Mouse (Mus musculus): Measurements from ENCODE around the gene Kat6b. TPM values are rescaled to one million over a fixed set of nuclear protein-coding genes. Genes with fewer than 3 reads are reported as not detected.

The Kat6b gene
- polyA plus RNA-seq, 1 experiment from 2014 or later = 33.7 TPM

GRCm38 (mm10) chr14:21554046-21554445, 72.8 kb downstream of the Kat6b start:
- Histone ChIP-seq H3K9ac (replicated peaks; ENCODE audit: low read depth, low read length) (no peak overlapping the region), H3K27ac (ENCODE audit: low read depth, low read length) (no peak overlapping the region), H3K4me3 (ENCODE audit: low read depth, low read length) (no peak overlapping the region), H3K4me1 (ENCODE audit: control insufficient read depth, insufficient read depth, low read length) (peaks cover 12% of the 10 kb centered on the region; the same call in 1 of the 2 replicates), H3K27me3 (ENCODE audit: control insufficient read depth, insufficient read depth, low read length) (no peaks in the 10 kb centered on the region), H3K4me2 (ENCODE audit: low read depth, low read length) (no peak overlapping the region), H3K36me3 (ENCODE audit: control insufficient read depth, insufficient read depth, low read length) (no peaks in the 10 kb centered on the region), H3K9me3 (ENCODE audit: control insufficient read depth, low read length) (no peaks in the 10 kb centered on the region)
- ATAC-seq (ENCODE audit: low read depth) = no peak
- 79% methylated on average over 8 of the region's 8 CpGs for WGBS

DNA sequence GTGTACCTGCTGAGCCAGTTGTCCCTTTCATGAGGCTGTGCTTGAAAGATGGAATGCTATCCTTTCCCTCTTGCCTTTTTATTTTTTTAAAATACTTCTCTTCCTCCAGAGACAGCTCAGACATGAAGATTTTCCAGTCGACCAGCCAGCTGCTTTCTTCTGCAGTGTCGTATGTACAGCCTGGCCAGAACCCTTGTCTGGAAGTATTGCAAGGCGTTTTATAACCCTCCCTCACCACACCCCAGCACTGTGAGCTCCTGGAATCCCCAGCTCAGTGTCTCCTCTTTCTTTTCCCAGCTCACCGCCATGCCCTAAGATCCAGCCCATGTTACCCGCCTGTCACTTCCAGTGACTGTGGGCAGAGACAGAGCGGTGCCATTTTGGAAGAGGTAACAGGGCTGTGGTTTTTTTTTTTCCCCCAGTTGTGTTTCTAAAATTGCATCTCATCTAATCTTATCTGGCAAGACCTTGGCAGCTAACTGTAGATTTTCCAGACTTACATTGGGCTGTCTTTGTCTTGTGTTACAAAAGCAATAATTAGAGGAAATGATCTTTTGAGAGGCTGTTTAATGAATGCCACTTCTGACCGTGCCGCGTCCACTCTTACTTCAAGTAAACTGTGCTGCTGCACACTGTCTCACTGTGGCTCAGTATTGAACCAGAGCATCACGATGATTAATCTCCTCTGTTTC, 77.4 kb downstream of the Kat6b start:
- H3K27me3 ChIP-seq (ENCODE audit: control insufficient read depth, insufficient read depth, low read length) = no peaks in the 10 kb centered on the region
- H3K27ac ChIP-seq (ENCODE audit: low read depth, low read length) = no peak overlapping the region
- H3K4me3 ChIP-seq (ENCODE audit: low read depth, low read length) = no peak overlapping the region
- no peak overlapping the region for H3K4me2 ChIP-seq (ENCODE audit: low read depth, low read length)
- H3K9me3 ChIP-seq (ENCODE audit: control insufficient read depth, low read length) = no peaks in the 10 kb centered on the region
- ATAC-seq (ENCODE audit: low read depth) = no peak
- H3K4me1 ChIP-seq (ENCODE audit: control insufficient read depth, insufficient read depth, low read length) = peaks cover 9% of the 10 kb centered on the region; the same call in 1 of the 2 replicates
- no peak overlapping the region for H3K9ac ChIP-seq (replicated peaks; ENCODE audit: low read depth, low read length)
- no peaks in the 10 kb centered on the region for H3K36me3 ChIP-seq (ENCODE audit: control insufficient read depth, insufficient read depth, low read length)
- WGBS = 44% methylated on average over 10 of the region's 10 CpGs

DNA sequence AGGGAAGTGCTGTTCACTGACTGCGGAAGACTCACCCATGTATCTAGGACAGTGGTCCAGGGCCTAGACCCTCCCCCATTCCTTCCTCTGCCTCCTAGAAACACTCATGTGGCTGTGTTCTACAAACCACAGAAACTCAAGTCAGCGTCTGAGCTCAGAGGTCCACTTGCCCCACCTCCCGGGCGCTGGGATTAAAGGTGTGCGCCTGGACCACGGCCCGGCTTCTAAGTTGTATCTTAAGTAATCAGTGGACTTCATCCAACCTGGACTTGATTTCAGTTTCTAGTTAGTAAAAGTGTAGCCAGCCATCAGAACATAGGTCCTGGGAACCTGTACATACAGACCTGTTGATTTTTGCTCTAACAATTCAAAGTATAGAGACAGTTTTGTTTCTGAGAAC, 78.2 kb downstream of the Kat6b start:
- Histone ChIP-seq H3K4me2 (ENCODE audit: low read depth, low read length) (no peak overlapping the region), H3K4me1 (ENCODE audit: control insufficient read depth, insufficient read depth, low read length) (peaks cover 9% of the 10 kb centered on the region; the same call in 1 of the 2 replicates), H3K4me3 (ENCODE audit: low read depth, low read length) (no peak overlapping the region), H3K9me3 (ENCODE audit: control insufficient read depth, low read length) (no peaks in the 10 kb centered on the region), H3K9ac (replicated peaks; ENCODE audit: low read depth, low read length) (no peak overlapping the region), H3K27me3 (ENCODE audit: control insufficient read depth, insufficient read depth, low read length) (no peaks in the 10 kb centered on the region), H3K27ac (ENCODE audit: low read depth, low read length) (no peak overlapping the region), H3K36me3 (ENCODE audit: control insufficient read depth, insufficient read depth, low read length) (no peaks in the 10 kb centered on the region)
- no peak for ATAC-seq (ENCODE audit: low read depth)
- WGBS = 89% methylated on average over 7 of the region's 7 CpGs

GRCm38 (mm10) chr14:21560481-21561209, 79.4 kb downstream of the Kat6b start:
- peaks cover 9% of the 10 kb centered on the region; the same call in 1 of the 2 replicates for H3K4me1 ChIP-seq (ENCODE audit: control insufficient read depth, insufficient read depth, low read length)
- no peak overlapping the region for H3K9ac ChIP-seq (replicated peaks; ENCODE audit: low read depth, low read length)
- H3K36me3 ChIP-seq (ENCODE audit: control insufficient read depth, insufficient read depth, low read length) = no peaks in the 10 kb centered on the region
- WGBS = 90% methylated on average over 11 of the region's 11 CpGs
- no peak overlapping the region for H3K27ac ChIP-seq (ENCODE audit: low read depth, low read length)
- no peaks in the 10 kb centered on the region for H3K27me3 ChIP-seq (ENCODE audit: control insufficient read depth, insufficient read depth, low read length)
- no peak overlapping the region for H3K4me3 ChIP-seq (ENCODE audit: low read depth, low read length)
- no peaks in the 10 kb centered on the region for H3K9me3 ChIP-seq (ENCODE audit: control insufficient read depth, low read length)
- H3K4me2 ChIP-seq (ENCODE audit: low read depth, low read length) = no peak overlapping the region
- ATAC-seq (ENCODE audit: low read depth) = no peak

DNA sequence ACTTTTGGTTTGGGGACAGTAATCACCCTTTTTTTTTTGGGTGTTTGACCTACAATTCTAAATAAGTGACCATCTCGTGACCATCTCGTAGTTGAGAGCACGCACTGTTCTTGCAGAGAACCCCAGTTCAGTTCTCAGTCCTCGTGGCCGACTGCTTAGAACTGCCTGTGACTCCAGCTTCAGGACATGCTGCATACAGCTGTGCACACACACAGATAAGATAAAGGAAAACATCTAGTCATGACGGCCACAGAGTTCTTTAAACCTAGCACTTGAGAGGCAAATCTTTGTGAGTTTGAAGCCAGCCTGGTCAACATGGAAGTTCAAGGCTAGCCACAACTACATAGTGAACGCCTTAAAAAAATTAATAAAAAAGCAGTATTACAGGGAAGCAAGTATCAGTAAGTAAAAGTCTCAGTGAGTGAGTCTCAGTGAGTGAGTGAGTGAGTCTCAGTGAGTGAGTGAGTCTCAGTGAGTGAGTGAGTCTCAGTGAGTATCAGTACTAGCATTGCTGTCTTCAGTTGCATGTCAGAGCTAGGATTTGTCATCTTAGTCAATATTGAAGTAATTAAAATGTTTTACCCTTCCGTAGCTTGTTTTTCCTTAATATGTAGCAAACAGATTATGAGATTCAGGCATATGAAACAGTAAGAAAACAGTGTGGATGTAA, 80.3 kb downstream of the Kat6b start:
- Histone ChIP-seq H3K9me3 (ENCODE audit: control insufficient read depth, low read length) (no peaks in the 10 kb centered on the region), H3K4me2 (ENCODE audit: low read depth, low read length) (no peak overlapping the region), H3K27ac (ENCODE audit: low read depth, low read length) (no peak overlapping the region), H3K36me3 (ENCODE audit: control insufficient read depth, insufficient read depth, low read length) (no peaks in the 10 kb centered on the region), H3K4me1 (ENCODE audit: control insufficient read depth, insufficient read depth, low read length) (peaks cover 7% of the 10 kb centered on the region; the same call in 1 of the 2 replicates), H3K27me3 (ENCODE audit: control insufficient read depth, insufficient read depth, low read length) (no peaks in the 10 kb centered on the region), H3K4me3 (ENCODE audit: low read depth, low read length) (no peak overlapping the region), H3K9ac (replicated peaks; ENCODE audit: low read depth, low read length) (no peak overlapping the region)
- no peak for ATAC-seq (ENCODE audit: low read depth)
- 93% methylated on average over 8 of the region's 8 CpGs for WGBS

DNA sequence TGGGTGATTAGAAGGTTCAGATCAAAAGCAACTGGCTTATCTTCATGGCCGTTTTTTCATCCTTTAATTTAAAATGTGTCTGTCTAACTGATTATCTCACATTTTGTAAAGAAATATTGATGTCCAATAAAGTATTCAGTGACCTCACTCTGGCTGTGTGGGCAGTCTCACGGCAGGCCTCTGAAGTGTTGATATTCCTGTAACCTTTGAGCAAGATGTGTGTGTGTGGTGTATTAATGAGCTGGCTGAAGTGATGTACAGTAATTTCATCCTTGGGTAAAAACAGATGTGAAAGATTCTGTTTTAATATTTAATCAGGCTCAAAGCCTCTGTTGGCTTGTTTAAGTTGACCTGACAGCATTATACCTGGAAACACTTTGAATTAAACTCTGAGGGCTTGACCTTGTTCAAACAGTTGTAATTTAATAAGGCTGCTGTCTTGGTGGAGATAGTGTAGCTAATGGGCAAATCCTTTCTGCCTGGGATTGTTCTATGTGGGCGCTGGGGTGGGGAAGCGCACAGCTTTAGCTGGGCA, 82.4 kb downstream of the Kat6b start:
- WGBS = 71% methylated on average over 4 of the region's 4 CpGs
- Histone ChIP-seq H3K9ac (replicated peaks; ENCODE audit: low read depth, low read length) (no peak overlapping the region), H3K4me1 (ENCODE audit: control insufficient read depth, insufficient read depth, low read length) (peaks cover 4% of the 10 kb centered on the region; the same call in 1 of the 2 replicates), H3K27me3 (ENCODE audit: control insufficient read depth, insufficient read depth, low read length) (no peaks in the 10 kb centered on the region), H3K9me3 (ENCODE audit: control insufficient read depth, low read length) (no peaks in the 10 kb centered on the region), H3K4me3 (ENCODE audit: low read depth, low read length) (no peak overlapping the region), H3K36me3 (ENCODE audit: control insufficient read depth, insufficient read depth, low read length) (no peaks in the 10 kb centered on the region), H3K4me2 (ENCODE audit: low read depth, low read length) (no peak overlapping the region), H3K27ac (ENCODE audit: low read depth, low read length) (no peak overlapping the region)
- ATAC-seq (ENCODE audit: low read depth) = no peak

DNA sequence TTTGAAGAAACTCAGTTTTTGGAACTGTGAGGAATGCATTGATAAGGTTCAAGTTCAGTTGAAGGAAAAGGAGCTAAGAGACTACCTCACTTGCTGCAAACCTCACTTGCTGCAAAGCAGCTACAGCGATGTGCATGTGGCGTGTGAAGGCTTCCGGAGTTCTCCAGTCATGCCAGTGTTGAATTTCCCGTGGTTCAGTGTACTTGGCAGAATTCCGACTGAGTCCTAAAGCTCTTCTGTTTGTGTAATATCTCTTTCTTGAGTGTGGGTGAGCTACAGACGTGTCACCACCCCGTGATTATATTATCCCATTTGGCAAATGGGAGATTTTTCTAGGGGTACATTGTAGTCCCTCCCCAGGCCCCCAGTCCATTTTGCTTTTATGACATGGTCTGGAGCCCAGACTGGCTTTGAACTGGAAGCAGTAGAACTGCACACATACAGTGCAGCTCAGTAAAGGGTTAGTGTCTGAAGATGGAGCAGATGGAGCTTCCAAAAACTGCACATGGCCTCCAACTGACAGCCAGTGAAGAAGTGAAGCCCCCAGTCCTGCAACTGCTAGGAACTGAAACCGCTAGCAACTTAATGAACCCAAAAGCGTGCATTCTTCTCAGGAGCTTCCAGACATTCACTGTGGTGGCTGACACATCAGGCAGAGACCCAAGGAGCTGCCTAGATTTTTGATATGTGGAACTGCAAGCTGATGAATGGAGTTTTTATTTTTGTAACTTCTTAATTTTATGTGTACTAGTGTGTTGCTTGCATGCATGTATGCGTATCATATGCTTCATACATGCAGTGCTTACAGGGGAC, 84.5 kb downstream of the Kat6b start:
- Histone ChIP-seq H3K9me3 (ENCODE audit: control insufficient read depth, low read length) (no peaks in the 10 kb centered on the region), H3K9ac (replicated peaks; ENCODE audit: low read depth, low read length) (no peak overlapping the region), H3K4me2 (ENCODE audit: low read depth, low read length) (no peak overlapping the region), H3K4me3 (ENCODE audit: low read depth, low read length) (no peak overlapping the region), H3K36me3 (ENCODE audit: control insufficient read depth, insufficient read depth, low read length) (no peaks in the 10 kb centered on the region), H3K27ac (ENCODE audit: low read depth, low read length) (no peak overlapping the region), H3K27me3 (ENCODE audit: control insufficient read depth, insufficient read depth, low read length) (no peaks in the 10 kb centered on the region), H3K4me1 (ENCODE audit: control insufficient read depth, insufficient read depth, low read length) (0 out of 2 replicates have a peak, but pooled peaks cover 3% of the 10 kb centered on the region)
- no peak for ATAC-seq (ENCODE audit: low read depth)
- 91% methylated on average over 10 of the region's 10 CpGs for WGBS

- Histone ChIP-seq H3K4me1 (ENCODE audit: control insufficient read depth, insufficient read depth, low read length) (0 out of 2 replicates have a peak, but pooled peaks cover 3% of the 10 kb centered on the region), H3K9ac (replicated peaks; ENCODE audit: low read depth, low read length) (no peak overlapping the region), H3K27ac (ENCODE audit: low read depth, low read length) (no peak overlapping the region), H3K27me3 (ENCODE audit: control insufficient read depth, insufficient read depth, low read length) (no peaks in the 10 kb centered on the region), H3K9me3 (ENCODE audit: control insufficient read depth, low read length) (no peaks in the 10 kb centered on the region), H3K4me3 (ENCODE audit: low read depth, low read length) (no peak overlapping the region), H3K4me2 (ENCODE audit: low read depth, low read length) (no peak overlapping the region), H3K36me3 (ENCODE audit: control insufficient read depth, insufficient read depth, low read length) (no peaks in the 10 kb centered on the region)
- no peak for ATAC-seq (ENCODE audit: low read depth)
- 90% methylated on average over 7 of the region's 7 CpGs for WGBS
Observed at GRCm38 (mm10) chr14:21567293-21567984, 86.2 kb downstream of the Kat6b start.

All from neural tube, embryonic 14.5 days (tissue).